Mouse (Mus musculus): Measurements from ENCODE around the gene Klhl22. TPM values are rescaled to one million over a fixed set of nuclear protein-coding genes. Genes with fewer than 3 reads are reported as not detected.
A peak's percentile ranks its signal among the peaks of the same experiment; 100 is the strongest.

The Klhl22 gene
- polyA plus RNA-seq, 1 experiment: 20.0 TPM

DNA sequence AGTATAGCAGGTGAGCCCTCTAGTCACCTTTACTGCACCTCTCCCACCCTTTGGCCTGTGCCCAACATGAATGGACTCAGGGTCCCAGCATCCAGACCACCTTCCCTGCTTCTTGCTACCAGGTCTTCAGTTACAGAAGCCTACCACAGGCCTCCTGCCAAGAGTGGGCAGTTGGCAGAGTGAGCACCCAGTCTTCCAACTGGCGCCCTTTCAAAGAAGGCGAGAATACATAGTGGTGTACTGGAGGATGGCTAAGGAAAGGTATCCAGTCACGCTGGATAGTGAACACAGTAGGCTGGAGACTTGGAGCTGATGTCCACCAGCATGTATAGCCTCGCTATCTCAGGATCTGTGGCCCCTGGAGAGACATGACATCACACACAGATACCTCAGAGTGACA, 34.6 kb downstream of the Klhl22 start:
- no peak overlapping the region for H3K4me3 ChIP-seq (ENCODE audit: extremely low read depth, insufficient read depth, insufficient read length)
- H3K4me1 ChIP-seq (ENCODE audit: control insufficient read depth, insufficient read depth, insufficient read length): peaks cover 6% of the 10 kb centered on the region; the same call in 1 of the 2 replicates
- no peak overlapping the region for H3K27ac ChIP-seq (ENCODE audit: insufficient read depth, low read length)
- H3K36me3 ChIP-seq (ENCODE audit: control insufficient read depth, insufficient read depth, low read length): peaks cover 3% of the 10 kb centered on the region; the same call in 1 of the 2 replicates
- TF ChIP-seq POLR2A (IDR thresholded peaks at IDR 0.05; ENCODE audit: low read depth, low read length) (no peak), CTCF (IDR thresholded peaks at IDR 0.05; ENCODE audit: extremely low read depth, insufficient read depth, insufficient read length, insufficient replicate concordance) (no peak)
- DNase-seq (ENCODE audit: low read depth in 1 of 2, low spot score in 2 of 2): no peak
- WGBS: 91% methylated on average over 4 of the region's 4 CpGs
- H3K27me3 ChIP-seq (ENCODE audit: control insufficient read depth, insufficient read depth, low read length): peaks cover 16% of the 10 kb centered on the region

GRCm38 (mm10) chr16:17795643-17796042, 36.2 kb downstream of the Klhl22 start:
- H3K27ac ChIP-seq (ENCODE audit: insufficient read depth, low read length): no peak overlapping the region
- peaks cover 6% of the 10 kb centered on the region; the same call in 1 of the 2 replicates for H3K4me1 ChIP-seq (ENCODE audit: control insufficient read depth, insufficient read depth, insufficient read length)
- peaks cover 21% of the 10 kb centered on the region for H3K27me3 ChIP-seq (ENCODE audit: control insufficient read depth, insufficient read depth, low read length)
- no peak for TF ChIP-seq CTCF (IDR thresholded peaks at IDR 0.05; ENCODE audit: extremely low read depth, insufficient read depth, insufficient read length, insufficient replicate concordance)
- no peak overlapping the region for H3K4me3 ChIP-seq (ENCODE audit: extremely low read depth, insufficient read depth, insufficient read length)
- no peaks in the 10 kb centered on the region for H3K36me3 ChIP-seq (ENCODE audit: control insufficient read depth, insufficient read depth, low read length)
- no peak for DNase-seq (ENCODE audit: low read depth in 1 of 2, low spot score in 2 of 2)
- 87% methylated on average over 5 of the region's 5 CpGs for WGBS

DNA sequence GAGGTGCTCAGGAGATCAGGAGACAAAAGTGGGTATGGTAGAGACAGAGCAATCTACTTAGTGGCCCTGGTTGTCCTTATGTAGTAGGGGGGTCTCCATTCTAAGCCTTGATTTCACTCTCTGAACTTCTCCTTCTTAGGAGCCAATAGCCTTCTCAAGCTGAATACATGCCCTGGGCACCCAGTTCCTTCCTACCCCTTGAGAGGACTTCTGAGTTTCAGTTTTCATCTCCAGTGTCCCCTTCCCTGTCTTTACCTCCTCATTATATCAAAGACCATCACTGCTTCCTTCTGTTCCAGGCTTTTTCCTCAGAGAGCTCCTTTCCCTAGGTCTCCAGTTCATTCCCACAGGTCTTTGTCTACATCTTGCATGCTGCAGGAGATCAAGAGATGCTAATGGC, 37.1 kb downstream of the Klhl22 start:
- Histone ChIP-seq H3K4me1 (ENCODE audit: control insufficient read depth, insufficient read depth, insufficient read length) (peaks cover 6% of the 10 kb centered on the region; the same call in 1 of the 2 replicates), H3K4me3 (ENCODE audit: extremely low read depth, insufficient read depth, insufficient read length) (no peak overlapping the region), H3K36me3 (ENCODE audit: control insufficient read depth, insufficient read depth, low read length) (no peaks in the 10 kb centered on the region), H3K27me3 (ENCODE audit: control insufficient read depth, insufficient read depth, low read length) (peaks cover 23% of the 10 kb centered on the region), H3K27ac (ENCODE audit: insufficient read depth, low read length) (no peak overlapping the region)
- TF ChIP-seq CTCF (IDR thresholded peaks at IDR 0.05; ENCODE audit: extremely low read depth, insufficient read depth, insufficient read length, insufficient replicate concordance): no peak
- DNase-seq (ENCODE audit: low read depth in 1 of 2, low spot score in 2 of 2): no peak

GRCm38 (mm10) chr16:17796971-17797811, 37.8 kb downstream of the Klhl22 start, which contains the start of gene Scarf2:
Gene Scarf2, plus strand, starts transcription at chr16:17797282.
- 5% methylated on average over 63 of the region's 81 CpGs for WGBS
- Histone ChIP-seq H3K4me3 (ENCODE audit: extremely low read depth, insufficient read depth, insufficient read length) (peak within 1 kb of the TSS; percentile 39; the same call in 1 of the 2 replicates), H3K4me1 (ENCODE audit: control insufficient read depth, insufficient read depth, insufficient read length) (peaks cover 6% of the 10 kb centered on the region; the same call in 1 of the 2 replicates), H3K36me3 (ENCODE audit: control insufficient read depth, insufficient read depth, low read length) (no peaks in the 10 kb centered on the region), H3K27me3 (ENCODE audit: control insufficient read depth, insufficient read depth, low read length) (peaks cover 26% of the 10 kb centered on the region), H3K27ac (ENCODE audit: insufficient read depth, low read length) (peak within 1 kb of the TSS; percentile 6)
- no peak for DNase-seq (ENCODE audit: low read depth in 1 of 2, low spot score in 2 of 2)
- TF ChIP-seq POLR2A (IDR thresholded peaks at IDR 0.05; ENCODE audit: low read depth, low read length) (no peak), CTCF (IDR thresholded peaks at IDR 0.05; ENCODE audit: extremely low read depth, insufficient read depth, insufficient read length, insufficient replicate concordance) (no peak)

- Histone ChIP-seq H3K4me3 (ENCODE audit: extremely low read depth, insufficient read depth, insufficient read length) (peak overlapping the region; percentile 39; the same call in 1 of the 2 replicates), H3K27me3 (ENCODE audit: control insufficient read depth, insufficient read depth, low read length) (peaks cover 26% of the 10 kb centered on the region), H3K4me1 (ENCODE audit: control insufficient read depth, insufficient read depth, insufficient read length) (peaks cover 9% of the 10 kb centered on the region; the same call in 1 of the 2 replicates), H3K36me3 (ENCODE audit: control insufficient read depth, insufficient read depth, low read length) (no peaks in the 10 kb centered on the region), H3K27ac (ENCODE audit: insufficient read depth, low read length) (peak overlapping the region; percentile 6)
- TF ChIP-seq POLR2A (IDR thresholded peaks at IDR 0.05; ENCODE audit: low read depth, low read length): no peak
- no peak for TF ChIP-seq CTCF (IDR thresholded peaks at IDR 0.05; ENCODE audit: extremely low read depth, insufficient read depth, insufficient read length, insufficient replicate concordance)
- DNase-seq (ENCODE audit: low read depth in 1 of 2, low spot score in 2 of 2): no peak
- 15% methylated on average over 29 of the region's 29 CpGs for WGBS
These were observed 38.4 kb downstream of the Klhl22 start for GRCm38 (mm10) chr16:17797812-17798311.

GRCm38 (mm10) chr16:17798321-17799180, 39.1 kb downstream of the Klhl22 start:
- Histone ChIP-seq H3K36me3 (ENCODE audit: control insufficient read depth, insufficient read depth, low read length) (no peaks in the 10 kb centered on the region), H3K27me3 (ENCODE audit: control insufficient read depth, insufficient read depth, low read length) (peaks cover 32% of the 10 kb centered on the region), H3K4me1 (ENCODE audit: control insufficient read depth, insufficient read depth, insufficient read length) (peaks cover 16% of the 10 kb centered on the region), H3K27ac (ENCODE audit: insufficient read depth, low read length) (peak overlapping the region; percentile 6; the same call in 1 of the 2 replicates), H3K4me3 (ENCODE audit: extremely low read depth, insufficient read depth, insufficient read length) (peak overlapping the region; percentile 15; the same call in 1 of the 2 replicates)
- WGBS: 15% methylated on average over 33 of the region's 45 CpGs
- TF ChIP-seq POLR2A (IDR thresholded peaks at IDR 0.05; ENCODE audit: low read depth, low read length) (no peak), CTCF (IDR thresholded peaks at IDR 0.05; ENCODE audit: extremely low read depth, insufficient read depth, insufficient read length, insufficient replicate concordance) (no peak)
- no peak for DNase-seq (ENCODE audit: low read depth in 1 of 2, low spot score in 2 of 2)

Data from spleen, adult 2 months (tissue).